8 mouse cellular contexts compared by ENCODE assay signal in the genomic region with DNA sequence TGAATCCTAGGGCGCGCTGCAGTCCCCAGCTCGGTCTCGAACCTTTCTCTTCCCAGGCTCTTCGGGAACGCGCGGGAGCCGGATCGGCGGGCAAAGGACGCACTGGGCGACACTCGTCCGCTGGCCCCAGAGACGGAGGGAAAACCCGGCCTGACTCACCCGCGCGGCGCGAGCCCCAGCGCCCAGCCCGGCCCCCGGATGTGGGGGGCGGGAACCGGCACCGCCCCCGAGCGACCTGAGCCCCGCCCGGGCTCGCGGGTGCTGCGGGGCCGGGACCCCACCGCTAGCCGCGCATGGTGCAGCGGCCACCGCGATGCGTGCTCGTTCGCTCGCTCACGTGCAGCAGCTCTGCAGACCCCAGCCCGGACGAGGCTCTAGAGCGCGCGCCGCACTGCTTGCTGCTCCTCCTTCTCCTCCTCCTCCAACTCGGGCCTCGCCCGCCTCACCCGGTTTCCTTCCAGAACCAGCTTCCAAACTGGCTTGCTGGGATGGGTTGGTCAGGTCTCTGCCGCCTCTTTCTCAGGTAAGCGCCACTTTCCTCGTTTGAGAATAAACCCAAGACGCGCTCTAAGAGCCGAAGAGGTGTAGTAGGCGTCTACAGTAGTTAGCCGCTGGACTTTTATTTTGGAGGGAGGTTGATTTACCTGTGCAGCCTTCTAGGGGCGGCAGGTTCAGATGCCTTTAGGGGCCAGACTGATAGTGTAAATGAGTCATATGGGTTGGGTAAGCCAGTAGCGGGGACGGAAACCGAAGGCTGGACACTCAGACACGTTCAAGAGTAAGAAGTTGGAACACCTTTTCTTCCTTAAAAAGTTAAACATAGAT. TPM values are rescaled to one million over a fixed set of nuclear protein-coding genes. Genes with fewer than 3 reads are reported as not detected.
DNase-seq lines count a peak whose midpoint lies in the region; ATAC-seq and TF ChIP-seq lines count a peak whose summit lies in the region.

A gene (minus strand): TSS at position 152 of the 825 bp plus-strand sequence.
A gene (plus strand): TSS at position 264 of the 825 bp plus-strand sequence.

- peak within 1 kb of the TSS; percentile 77 for H3K4me2 ChIP-seq in heart, embryonic 13.5 days
- peak within 1 kb of the TSS; percentile 79 for H3K4me2 ChIP-seq in kidney, postnatal 0 days (ENCODE audit: low read length)

- H3K36me3 ChIP-seq in embryonic facial prominence, embryonic 10.5 days (replicated peaks), result peaks cover 1% of the 10 kb centered on the region; the same call in 1 of the 2 replicates
- no peaks in the 10 kb centered on the region for H3K36me3 ChIP-seq in heart, embryonic 13.5 days
- no peaks in the 10 kb centered on the region for H3K36me3 ChIP-seq in kidney, postnatal 0 days (ENCODE audit: insufficient read depth, low read length)
- H3K36me3 ChIP-seq in macrophage (ENCODE audit: inconsistent target), result no peaks in the 10 kb centered on the region

- peak within 1 kb of the TSS; percentile 84 for H3K9ac ChIP-seq in heart, embryonic 13.5 days
- H3K9ac ChIP-seq in kidney, postnatal 0 days (ENCODE audit: low read depth, low read length), result peak within 1 kb of the TSS; percentile 76

- H3K27me3 ChIP-seq in embryonic facial prominence, embryonic 10.5 days (replicated peaks; ENCODE audit: low read depth, poor library complexity, severe bottlenecking), result peaks cover 40% of the 10 kb centered on the region
- H3K27me3 ChIP-seq in heart, embryonic 13.5 days (replicated peaks), result peaks cover 16% of the 10 kb centered on the region
- H3K27me3 ChIP-seq in kidney, postnatal 0 days (ENCODE audit: insufficient read depth, low read length), result no peaks in the 10 kb centered on the region

- peak within 1 kb of the TSS; percentile 84 for H3K27ac ChIP-seq in embryonic facial prominence, embryonic 10.5 days (replicated peaks)
- H3K27ac ChIP-seq in heart, embryonic 13.5 days (replicated peaks), result peak within 1 kb of the TSS; percentile 20; the same call in 1 of the 2 replicates
- peak within 1 kb of the TSS; percentile 85 for H3K27ac ChIP-seq in kidney, postnatal 0 days
- H3K27ac ChIP-seq in macrophage, result no peak within 1 kb of the TSS

- peak; percentile 84 to 86 for DNase-seq in B cell, adult 2 months
- DNase-seq in ZHBTc4 (ENCODE audit: low read depth, low spot score), result peak; percentile 78
- peak; percentile 82 for DNase-seq in embryonic facial prominence, embryonic 10.5 days (ENCODE audit: low spot score)
- peak; percentile 68 for DNase-seq in kidney, postnatal 0 days (ENCODE audit: low spot score)
- peak; percentile 51 to 66 for DNase-seq in spleen, postnatal 14 days (ENCODE audit: low spot score in 2 of 2)

- H3K4me1 ChIP-seq in embryonic facial prominence, embryonic 10.5 days, result peaks cover 53% of the 10 kb centered on the region
- H3K4me1 ChIP-seq in heart, embryonic 13.5 days, result peaks cover 30% of the 10 kb centered on the region
- peaks cover 11% of the 10 kb centered on the region; the same call in 1 of the 2 replicates for H3K4me1 ChIP-seq in kidney, postnatal 0 days (replicated peaks; ENCODE audit: insufficient read depth, low read length)

- peak within 1 kb of the TSS; percentile 76 for H3K4me3 ChIP-seq in embryonic facial prominence, embryonic 10.5 days
- peak within 1 kb of the TSS; percentile 65 for H3K4me3 ChIP-seq in heart, embryonic 13.5 days
- peak within 1 kb of the TSS; percentile 58 for H3K4me3 ChIP-seq in kidney, postnatal 0 days (replicated peaks; ENCODE audit: low read depth, low read length)
- H3K4me3 ChIP-seq in macrophage (ENCODE audit: inconsistent target), result peak within 1 kb of the TSS; percentile 46

- peaks cover 29% of the 10 kb centered on the region; the same call in 1 of the 2 replicates for H3K79me2 ChIP-seq in macrophage (ENCODE audit: inconsistent target)

- TF ChIP-seq CTCF in kidney, postnatal 0 days (IDR thresholded peaks at IDR 0.05; ENCODE audit: low read depth), result no peak

- under 1% methylated on average over 70 of the region's 70 CpGs for WGBS in embryonic facial prominence, embryonic 10.5 days
- 2% methylated on average over 70 of the region's 70 CpGs for WGBS in heart, embryonic 13.5 days
- 2% methylated on average over 60 of the region's 70 CpGs for WGBS in kidney, postnatal 0 days
- 2% methylated on average over 67 of the region's 70 CpGs for WGBS in macrophage (ENCODE audit: missing documents)

- H3K9me3 ChIP-seq in embryonic facial prominence, embryonic 10.5 days, result no peaks in the 10 kb centered on the region
- no peaks in the 10 kb centered on the region for H3K9me3 ChIP-seq in heart, embryonic 13.5 days
- no peaks in the 10 kb centered on the region for H3K9me3 ChIP-seq in kidney, postnatal 0 days (replicated peaks; ENCODE audit: low read length)

- ATAC-seq in heart, embryonic 13.5 days (ENCODE audit: extremely low read depth, insufficient number of reproducible peaks, low FRiP score, low TSS enrichment), result peak; percentile 53; the same call in 1 of the 2 replicates
- peak; percentile 71 for ATAC-seq in kidney, postnatal 0 days (replicated peaks; ENCODE audit: low FRiP score, low read depth)
- no peak for ATAC-seq in erythroid progenitor cell, adult 5-6 weeks (replicated peaks; ENCODE audit: low FRiP score, poor library complexity, severe bottlenecking)

RNA-seq across cellular contexts. Expression of the first gene that starts in this region (rescaled TPM):
- 15.8 and 17.4 TPM in 2 replicates for polyA plus RNA-seq in embryonic facial prominence, embryonic 10.5 days (2016; fragmentation: Nextera tagmentation; extraction: Ambion mirVana)
- 12.7 and 14.1 TPM in 2 replicates for polyA plus RNA-seq in heart, embryonic 13.5 days (2015; fragmentation: Nextera tagmentation; extraction: Ambion mirVana)
- 28.5 and 30.6 TPM in 2 replicates for polyA plus RNA-seq in kidney, postnatal 0 days (2015; fragmentation: Nextera tagmentation; extraction: Ambion mirVana)
- total RNA-seq in macrophage (2018; cell fraction: chromatin; rRNA removed), result 10 to 100 TPM in 5 of 26 experiments, 1 to 10 TPM in 21; 2.6 to 21.1 (median 6.6) TPM
- 10 to 100 TPM in 7 of 26 experiments, 1 to 10 TPM in 19; 2.5 to 18.8 (median 6.6) TPM for total RNA-seq in macrophage (2018; cell fraction: cytosol; rRNA removed)
- 10 to 100 TPM in 7 of 26 experiments, 1 to 10 TPM in 19; 2.0 to 23.1 (median 7.9) TPM for total RNA-seq in macrophage (2018; cell fraction: nucleus; rRNA removed)
- 3.9 to 13.9 TPM (median 6.3 TPM) in 3 replicates for polyA plus RNA-seq in macrophage (2018)
- total RNA-seq in erythroid progenitor cell, adult 5-6 weeks (2015; ENCODE audit: low replicate concordance), result not detected in 2 replicates
- 2.1 TPM in 1 of 2 replicates, not detected in the other for total RNA-seq in erythroid progenitor cell, adult 5-6 weeks (2017; ENCODE audit: low replicate concordance)

RNA-seq across cellular contexts. Expression of the second gene that starts in this region (rescaled TPM):
- polyA plus RNA-seq in embryonic facial prominence, embryonic 10.5 days (2016; fragmentation: Nextera tagmentation; extraction: Ambion mirVana), result 1.6 and 2.4 TPM in 2 replicates
- polyA plus RNA-seq in heart, embryonic 13.5 days (2015; fragmentation: Nextera tagmentation; extraction: Ambion mirVana), result 0.86 and 0.94 TPM in 2 replicates
- polyA plus RNA-seq in kidney, postnatal 0 days (2015; fragmentation: Nextera tagmentation; extraction: Ambion mirVana), result 1.9 and 2.0 TPM in 2 replicates
- total RNA-seq in macrophage (2018; cell fraction: chromatin; rRNA removed), result 10 to 100 TPM in 4 of 26 experiments, 1 to 10 TPM in 21, under 1 TPM in 1; 0.81 to 19.0 (median 3.2) TPM
- total RNA-seq in macrophage (2018; cell fraction: cytosol; rRNA removed), result 1 to 10 TPM in 6 of 26 experiments, under 1 TPM in 20; 0.10 to 3.1 (median 0.49) TPM
- 10 to 100 TPM in 7 of 26 experiments, 1 to 10 TPM in 19; 1.1 to 37.4 (median 5.8) TPM for total RNA-seq in macrophage (2018; cell fraction: nucleus; rRNA removed)
- polyA plus RNA-seq in macrophage (2018), result 0.58 to 4.2 TPM (median 2.0 TPM) in 3 replicates
- not detected in 2 replicates for total RNA-seq in erythroid progenitor cell, adult 5-6 weeks (2015; ENCODE audit: low replicate concordance)
- total RNA-seq in erythroid progenitor cell, adult 5-6 weeks (2017; ENCODE audit: low replicate concordance), result not detected in 2 replicates
